Mouse (Mus musculus) thymus, adult 2 months (tissue): Measurements from ENCODE around the gene Trpv1.

Experiments used
- CTCF ChIP-seq: fragments of 200-500 bp; IDR thresholded peaks from 2 replicates; pipeline ENCODE4 v1.5.1; 2012; ENCODE audit warnings: mild to moderate bottlenecking, control low read depth, low read length, moderate library complexity, borderline replicate concordance; ENCODE audit not compliant: control insufficient read depth, poor library complexity, insufficient read depth; ENCODE audit errors: extremely low read depth
- POLR2A ChIP-seq: fragments of 200-500 bp; IDR thresholded peaks from 2 replicates; pipeline ENCODE4 v1.6.1; 2012; ENCODE audit warnings: mild to moderate bottlenecking, low read length, control low read depth, moderate library complexity; ENCODE audit not compliant: control insufficient read depth, poor library complexity, insufficient read depth; ENCODE audit errors: extremely low read depth

DNA sequence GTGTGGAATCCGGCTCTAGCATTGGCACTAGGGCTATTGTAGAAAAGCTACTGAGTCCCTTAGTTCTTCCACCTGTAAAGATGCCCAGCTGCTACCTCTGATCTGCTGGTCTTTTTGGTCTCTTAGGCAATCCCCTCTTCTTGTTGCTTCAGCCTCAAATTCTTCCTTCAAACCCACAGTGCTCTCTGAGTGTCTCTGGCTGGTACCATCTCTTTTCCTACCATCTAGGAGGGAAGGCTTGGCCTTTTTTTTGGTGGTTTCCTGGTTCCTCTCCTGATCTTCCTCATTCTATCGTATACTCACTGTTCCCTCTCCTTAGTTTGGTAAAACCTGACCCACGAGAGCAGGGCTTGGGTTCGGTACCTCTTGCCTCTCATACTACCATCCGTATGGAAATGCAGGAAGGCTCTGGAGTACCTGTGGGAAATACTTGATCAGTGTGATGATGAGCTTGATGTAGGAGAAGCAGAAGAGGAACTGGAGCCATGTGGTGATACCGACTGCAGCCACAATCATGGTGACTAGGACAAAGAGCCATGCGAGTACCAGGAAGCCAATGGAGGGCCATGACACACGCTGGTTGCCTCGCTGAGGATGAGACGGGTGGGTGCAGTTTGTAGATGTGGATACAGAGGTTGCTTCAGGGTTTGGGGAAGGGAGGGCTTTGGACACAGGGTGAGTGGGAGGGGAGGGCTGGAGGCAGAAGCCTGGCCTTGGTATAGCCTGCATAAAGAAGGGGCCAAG is 48.0 kb upstream of the Trpv1 start:
- no peak for TF ChIP-seq CTCF
- no peak for TF ChIP-seq POLR2A
